Mouse (Mus musculus) embryonic facial prominence, embryonic 12.5 days (tissue): ENCODE data around the gene Aff3. TPM values are rescaled to one million over a fixed set of nuclear protein-coding genes. Genes with fewer than 3 reads are reported as not detected.

Experiments used
- ATAC-seq: fragments of 200-750 bp; cut with Nextera tagmentation; 2 replicates; pipeline ENCODE4 v1.8.0; 2017; ENCODE audit not compliant: insufficient number of reproducible peaks, insufficient read depth, low FRiP score, low TSS enrichment
- H3K27ac ChIP-seq: fragments of 300-500 bp; sonication (generic); 2 replicates; pipeline ENCODE4 v1.5.1; 2016; ENCODE audit warnings: mild to moderate bottlenecking
- H3K27me3 ChIP-seq: fragments of 300-500 bp; sonication (generic); 2 replicates; pipeline ENCODE4 v1.6.1; 2016; ENCODE audit warnings: mild to moderate bottlenecking, moderate library complexity
- H3K36me3 ChIP-seq: fragments of 300-500 bp; sonication (generic); 2 replicates; pipeline ENCODE4 v1.6.1; 2016; ENCODE audit warnings: mild to moderate bottlenecking
- H3K4me1 ChIP-seq: fragments of 300-500 bp; sonication (generic); 2 replicates; pipeline ENCODE4 v1.6.1; 2016
- H3K4me2 ChIP-seq: fragments of 300-500 bp; sonication (generic); replicated peaks from 2 replicates; pipeline ENCODE4 v1.6.1; 2016; ENCODE audit warnings: mild to moderate bottlenecking, moderate library complexity
- H3K4me3 ChIP-seq: fragments of 300-500 bp; sonication (generic); 2 replicates; pipeline ENCODE4 v1.5.1; 2016; ENCODE audit warnings: mild to moderate bottlenecking
- H3K9ac ChIP-seq: fragments of 300-500 bp; sonication (generic); 2 replicates; pipeline ENCODE4 v1.6.1; 2016; ENCODE audit warnings: mild to moderate bottlenecking, moderate library complexity
- H3K9me3 ChIP-seq: fragments of 300-500 bp; sonication (generic); 2 replicates; pipeline ENCODE4 v1.6.1; 2016; ENCODE audit warnings: mild to moderate bottlenecking, moderate library complexity
- WGBS: fragments of 180-500 bp; shearing (Covaris S2); methylation state at CpG from one replicate; pipeline ENCODE4 v1.1.7; 2016; 5-methylcytosine and 5-hydroxymethylcytosine counted together
- polyA plus RNA-seq: library from polyadenylated mRNA; unstranded; fragments of >200 nt; fragmentation: Nextera tagmentation; extraction: Ambion mirVana; gene quantifications from 2 replicates; pipeline ENCODE4 v1.2.1, GENCODE M21; 2016

Aff3 gene
- polyA plus RNA-seq, 1 experiment from 2014 or later, result 32.9 TPM

- Histone ChIP-seq H3K4me1 (peaks cover 5% of the 10 kb centered on the region; the same call in 1 of the 2 replicates), H3K36me3 (no peaks in the 10 kb centered on the region), H3K4me2 (no peak overlapping the region), H3K9ac (no peak overlapping the region), H3K9me3 (no peaks in the 10 kb centered on the region), H3K27ac (0 out of 2 replicates have a peak overlapping the region, but pooled peaks have one; percentile 8), H3K4me3 (no peak overlapping the region), H3K27me3 (no peaks in the 10 kb centered on the region)
- ATAC-seq, result no peak
- WGBS, result 67% methylated on average over 12 of the region's 12 CpGs
These were observed 246.3 kb downstream of the Aff3 start for GRCm38 (mm10) chr1:38418181-38419032.

GRCm38 (mm10) chr1:38417196-38417595, 247.6 kb downstream of the Aff3 start:
- no peak overlapping the region for H3K27ac ChIP-seq
- no peaks in the 10 kb centered on the region for H3K27me3 ChIP-seq
- H3K9me3 ChIP-seq, result no peaks in the 10 kb centered on the region
- peaks cover 5% of the 10 kb centered on the region; the same call in 1 of the 2 replicates for H3K4me1 ChIP-seq
- no peak overlapping the region for H3K9ac ChIP-seq
- H3K36me3 ChIP-seq, result no peaks in the 10 kb centered on the region
- WGBS, result 65% methylated on average over 12 of the region's 12 CpGs
- ATAC-seq, result no peak
- no peak overlapping the region for H3K4me3 ChIP-seq
- no peak overlapping the region for H3K4me2 ChIP-seq

GRCm38 (mm10) chr1:38415511-38415910, 249.2 kb downstream of the Aff3 start:
- ATAC-seq, result no peak
- Histone ChIP-seq H3K4me3 (no peak overlapping the region), H3K9ac (no peak overlapping the region), H3K36me3 (no peaks in the 10 kb centered on the region), H3K4me2 (no peak overlapping the region), H3K9me3 (no peaks in the 10 kb centered on the region), H3K4me1 (peaks cover 10% of the 10 kb centered on the region; the same call in 1 of the 2 replicates), H3K27ac (no peak overlapping the region), H3K27me3 (no peaks in the 10 kb centered on the region)
- WGBS, result 94% methylated on average over 6 of the region's 6 CpGs

- no peak overlapping the region for H3K9ac ChIP-seq
- no peaks in the 10 kb centered on the region for H3K27me3 ChIP-seq
- H3K4me3 ChIP-seq, result no peak overlapping the region
- no peak for ATAC-seq
- no peak overlapping the region for H3K27ac ChIP-seq
- H3K4me1 ChIP-seq, result peaks cover 6% of the 10 kb centered on the region; the same call in 1 of the 2 replicates
- H3K9me3 ChIP-seq, result no peaks in the 10 kb centered on the region
- H3K4me2 ChIP-seq, result no peak overlapping the region
- 66% methylated on average over 4 of the region's 4 CpGs for WGBS
- H3K36me3 ChIP-seq, result no peaks in the 10 kb centered on the region
These were observed 253.6 kb downstream of the Aff3 start for GRCm38 (mm10) chr1:38411106-38411505.

GRCm38 (mm10) chr1:38410457-38410856, 254.3 kb downstream of the Aff3 start:
- no peak overlapping the region for H3K27ac ChIP-seq
- H3K4me3 ChIP-seq, result no peak overlapping the region
- peaks cover 8% of the 10 kb centered on the region; the same call in 1 of the 2 replicates for H3K4me1 ChIP-seq
- H3K4me2 ChIP-seq, result no peak overlapping the region
- no peaks in the 10 kb centered on the region for H3K36me3 ChIP-seq
- no peaks in the 10 kb centered on the region for H3K27me3 ChIP-seq
- WGBS, result 22% methylated on average over 4 of the region's 4 CpGs
- H3K9me3 ChIP-seq, result no peaks in the 10 kb centered on the region
- no peak for ATAC-seq
- H3K9ac ChIP-seq, result no peak overlapping the region

GRCm38 (mm10) chr1:38408241-38408640, 256.5 kb downstream of the Aff3 start:
- Histone ChIP-seq H3K4me2 (no peak overlapping the region), H3K36me3 (no peaks in the 10 kb centered on the region), H3K27me3 (no peaks in the 10 kb centered on the region), H3K9me3 (no peaks in the 10 kb centered on the region), H3K4me3 (no peak overlapping the region), H3K27ac (no peak overlapping the region), H3K9ac (no peak overlapping the region), H3K4me1 (peaks cover 8% of the 10 kb centered on the region; the same call in 1 of the 2 replicates)
- 86% methylated on average over 3 of the region's 3 CpGs for WGBS
- ATAC-seq, result no peak

- Histone ChIP-seq H3K9ac (no peak overlapping the region), H3K4me2 (no peak overlapping the region), H3K27ac (no peak overlapping the region), H3K4me3 (no peak overlapping the region), H3K9me3 (no peaks in the 10 kb centered on the region), H3K27me3 (no peaks in the 10 kb centered on the region), H3K36me3 (no peaks in the 10 kb centered on the region), H3K4me1 (peaks cover 12% of the 10 kb centered on the region; the same call in 1 of the 2 replicates)
- WGBS, result 68% methylated on average over 5 of the region's 5 CpGs
- no peak for ATAC-seq
These were observed 261.0 kb downstream of the Aff3 start for GRCm38 (mm10) chr1:38403781-38404180.

GRCm38 (mm10) chr1:38401856-38402255, 262.9 kb downstream of the Aff3 start:
- no peak overlapping the region for H3K4me2 ChIP-seq
- H3K4me3 ChIP-seq, result no peak overlapping the region
- H3K27ac ChIP-seq, result no peak overlapping the region
- no peaks in the 10 kb centered on the region for H3K9me3 ChIP-seq
- no peak for ATAC-seq
- no peaks in the 10 kb centered on the region for H3K27me3 ChIP-seq
- no peaks in the 10 kb centered on the region for H3K36me3 ChIP-seq
- H3K9ac ChIP-seq, result no peak overlapping the region
- WGBS, result 36% methylated on average over 4 of the region's 4 CpGs
- H3K4me1 ChIP-seq, result peaks cover 19% of the 10 kb centered on the region; the same call in 1 of the 2 replicates

GRCm38 (mm10) chr1:38399269-38399668, 265.5 kb downstream of the Aff3 start:
- H3K27me3 ChIP-seq, result no peaks in the 10 kb centered on the region
- H3K9ac ChIP-seq, result no peak overlapping the region
- H3K4me3 ChIP-seq, result no peak overlapping the region
- peaks cover 30% of the 10 kb centered on the region for H3K4me1 ChIP-seq
- no peaks in the 10 kb centered on the region for H3K36me3 ChIP-seq
- 82% methylated on average over 10 of the region's 10 CpGs for WGBS
- no peaks in the 10 kb centered on the region for H3K9me3 ChIP-seq
- no peak for ATAC-seq
- H3K27ac ChIP-seq, result no peak overlapping the region
- H3K4me2 ChIP-seq, result no peak overlapping the region

GRCm38 (mm10) chr1:38398566-38398965, 266.2 kb downstream of the Aff3 start:
- Histone ChIP-seq H3K27ac (no peak overlapping the region), H3K9me3 (no peaks in the 10 kb centered on the region), H3K27me3 (no peaks in the 10 kb centered on the region), H3K9ac (no peak overlapping the region), H3K4me1 (peaks cover 36% of the 10 kb centered on the region), H3K36me3 (no peaks in the 10 kb centered on the region), H3K4me2 (no peak overlapping the region), H3K4me3 (no peak overlapping the region)
- no peak for ATAC-seq
- 68% methylated on average over 5 of the region's 5 CpGs for WGBS

- Histone ChIP-seq H3K9me3 (no peaks in the 10 kb centered on the region), H3K27me3 (no peaks in the 10 kb centered on the region), H3K9ac (no peak overlapping the region), H3K4me3 (no peak overlapping the region), H3K27ac (0 out of 2 replicates have a peak overlapping the region, but pooled peaks have one; percentile 17), H3K36me3 (0 out of 2 replicates have a peak, but pooled peaks cover 3% of the 10 kb centered on the region), H3K4me2 (no peak overlapping the region), H3K4me1 (peaks cover 40% of the 10 kb centered on the region)
- ATAC-seq, result no peak
- 33% methylated on average over 11 of the region's 11 CpGs for WGBS
These were observed 269.5 kb downstream of the Aff3 start for GRCm38 (mm10) chr1:38395194-38395681.

GRCm38 (mm10) chr1:38394493-38394892, 270.3 kb downstream of the Aff3 start:
- Histone ChIP-seq H3K9me3 (no peaks in the 10 kb centered on the region), H3K27me3 (no peaks in the 10 kb centered on the region), H3K36me3 (0 out of 2 replicates have a peak, but pooled peaks cover 3% of the 10 kb centered on the region), H3K9ac (no peak overlapping the region), H3K27ac (no peak overlapping the region), H3K4me1 (peaks cover 40% of the 10 kb centered on the region), H3K4me2 (no peak overlapping the region), H3K4me3 (no peak overlapping the region)
- ATAC-seq, result no peak; the same call in 1 of the 2 replicates
- WGBS, result 32% methylated on average over 5 of the region's 5 CpGs
